Mouse (Mus musculus) spleen, adult 2 months (tissue): ENCODE results near the gene Gm20388. TPM values are rescaled to one million over a fixed set of nuclear protein-coding genes. Genes with fewer than 3 reads are reported as not detected.

Source experiments
- DNase-seq, 2 experiments: peaks; one replicate each; pipeline versions ENCODE4 v3.0.0 to v3.0.0-alpha.2; 2012 to 2021; ENCODE audit warnings: low spot score in 2 of 2, low read depth in 1 of 2
- H3K27ac ChIP-seq: fragments of 200-500 bp; 2 replicates; pipeline ENCODE4 v1.5.1; 2012; ENCODE audit warnings: low read length, inconsistent platforms; ENCODE audit not compliant: insufficient read depth
- H3K27me3 ChIP-seq: fragments of 200-500 bp; 2 replicates; pipeline ENCODE4 v1.6.1; 2012; ENCODE audit warnings: mild to moderate bottlenecking, moderate library complexity, low read length, inconsistent platforms; ENCODE audit not compliant: control insufficient read depth, insufficient read depth
- H3K36me3 ChIP-seq: fragments of 200-500 bp; 2 replicates; pipeline ENCODE4 v1.6.1; 2012; ENCODE audit warnings: mild to moderate bottlenecking, low read length, inconsistent platforms; ENCODE audit not compliant: control insufficient read depth, insufficient read depth
- H3K4me1 ChIP-seq: fragments of 200-500 bp; 2 replicates; pipeline ENCODE4 v1.6.1; 2011; ENCODE audit warnings: inconsistent platforms; ENCODE audit not compliant: control insufficient read depth, insufficient read depth, insufficient read length
- H3K4me3 ChIP-seq: fragments of 200-500 bp; 2 replicates; pipeline ENCODE4 v1.5.1; 2011; ENCODE audit warnings: mild to moderate bottlenecking, inconsistent platforms; ENCODE audit not compliant: insufficient read depth, insufficient read length; ENCODE audit errors: extremely low read depth
- CTCF ChIP-seq: fragments of 200-500 bp; IDR thresholded peaks from 2 replicates; pipeline ENCODE4 v1.5.1; 2011; ENCODE audit warnings: mild to moderate bottlenecking, inconsistent platforms; ENCODE audit not compliant: insufficient read depth, insufficient read length, insufficient replicate concordance; ENCODE audit errors: extremely low read depth
- POLR2A ChIP-seq: fragments of 200-500 bp; IDR thresholded peaks from 2 replicates; pipeline ENCODE4 v1.6.1; 2011; ENCODE audit warnings: low read depth, low read length, inconsistent platforms
- WGBS: fragments of 180-500 bp; shearing (Covaris S2); methylation state at CpG from one replicate; pipeline ENCODE4 v1.1.7; 2018; 5-methylcytosine and 5-hydroxymethylcytosine counted together
- polyA plus RNA-seq: library from polyadenylated mRNA; depleted of rRNA; stranded (reverse); fragments of >200 nt; gene quantifications from 2 replicates; pipeline ENCODE4 v1.2.3, GENCODE M21; 2012

Gene Gm20388
- polyA plus RNA-seq, 1 experiment = 26.1 TPM

DNA sequence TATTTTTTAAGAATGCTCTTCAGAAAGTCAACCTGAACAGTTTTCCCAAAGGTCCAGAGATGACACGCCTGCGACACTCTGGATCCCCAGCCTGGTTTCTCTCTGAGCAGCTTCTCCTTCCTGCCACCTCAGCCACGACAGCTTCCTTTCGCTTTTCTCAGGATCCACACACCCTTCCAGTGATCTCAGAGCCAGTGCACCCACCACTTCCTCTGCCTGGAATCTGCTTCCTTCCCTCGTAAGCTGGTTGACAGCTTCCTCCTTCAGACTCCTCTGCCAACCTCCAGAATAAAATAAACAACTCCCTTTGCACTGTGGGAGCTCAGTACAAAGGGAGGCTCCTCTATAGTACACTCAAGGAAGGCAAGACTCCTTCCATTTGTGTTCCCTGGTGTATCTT is 852.6 kb downstream of the Gm20388 start:
- peaks cover 71% of the 10 kb centered on the region for H3K4me1 ChIP-seq
- H3K4me3 ChIP-seq = no peak overlapping the region
- TF ChIP-seq CTCF (no peak), POLR2A (no peak)
- no peaks in the 10 kb centered on the region for H3K36me3 ChIP-seq
- WGBS = 27% methylated on average over 5 of the region's 5 CpGs
- peak overlapping the region; percentile 58 for H3K27ac ChIP-seq
- no peak for DNase-seq
- H3K27me3 ChIP-seq = no peaks in the 10 kb centered on the region

DNA sequence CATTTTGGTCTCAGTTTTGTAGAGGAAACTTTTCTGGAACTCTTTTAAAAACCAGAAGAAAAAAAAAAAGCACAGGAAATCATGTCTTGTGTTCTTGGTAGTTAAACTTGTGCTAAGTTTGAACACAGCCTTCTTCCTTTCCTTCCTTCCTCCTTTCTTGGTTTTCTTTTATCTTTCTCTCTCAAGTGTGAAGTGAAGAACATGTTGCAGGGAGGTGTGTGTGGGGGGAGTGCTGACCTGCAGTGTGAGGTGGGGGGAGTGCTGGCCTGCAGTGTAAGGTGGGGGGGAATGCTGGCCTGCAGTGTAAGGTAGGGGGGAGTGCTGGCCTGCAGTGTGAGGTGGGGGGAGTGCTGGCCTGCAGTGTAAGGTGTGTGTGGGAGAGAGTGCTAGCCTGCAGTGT is 854.0 kb downstream of the Gm20388 start:
- no peak for DNase-seq
- peak overlapping the region; percentile 81 for H3K27ac ChIP-seq
- TF ChIP-seq POLR2A (no peak), CTCF (no peak)
- no peak overlapping the region for H3K4me3 ChIP-seq
- no peaks in the 10 kb centered on the region for H3K27me3 ChIP-seq
- peaks cover 69% of the 10 kb centered on the region for H3K4me1 ChIP-seq
- H3K36me3 ChIP-seq = no peaks in the 10 kb centered on the region

DNA sequence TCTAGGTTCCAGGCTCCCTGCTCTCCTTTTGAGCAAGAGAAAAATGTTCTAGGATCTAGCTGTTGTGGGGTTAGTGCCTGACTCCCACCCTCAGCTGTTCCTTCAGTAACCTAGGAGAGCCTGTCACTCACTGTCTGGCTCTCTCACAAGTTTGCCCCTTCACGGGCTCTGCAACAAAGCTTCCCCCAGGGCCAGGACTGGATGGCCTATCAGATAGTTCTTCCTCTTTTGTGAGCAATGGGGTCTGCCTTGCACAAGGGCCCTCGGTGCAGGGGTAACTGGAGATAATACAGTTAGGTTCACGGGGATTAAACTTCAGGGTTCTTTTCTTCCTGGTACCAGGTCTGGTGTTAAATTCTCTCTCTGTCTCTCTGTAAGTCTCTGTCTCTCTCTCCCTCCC is 856.0 kb downstream of the Gm20388 start:
- TF ChIP-seq POLR2A = no peak
- no peak for DNase-seq
- Histone ChIP-seq H3K36me3 (no peaks in the 10 kb centered on the region), H3K27me3 (no peaks in the 10 kb centered on the region), H3K4me3 (no peak overlapping the region), H3K4me1 (peaks cover 54% of the 10 kb centered on the region), H3K27ac (peak overlapping the region; percentile 68)
- 16% methylated on average over 3 of the region's 3 CpGs for WGBS

- Histone ChIP-seq H3K36me3 (no peaks in the 10 kb centered on the region), H3K27me3 (no peaks in the 10 kb centered on the region), H3K4me3 (no peak overlapping the region), H3K27ac (no peak overlapping the region), H3K4me1 (peaks cover 44% of the 10 kb centered on the region; the same call in 1 of the 2 replicates)
- no peak for DNase-seq
- WGBS = 36% methylated on average over 12 of the region's 12 CpGs
- TF ChIP-seq CTCF (no peak), POLR2A (no peak)
Observed at GRCm38 (mm10) chr8:120768454-120769218, 858.0 kb downstream of the Gm20388 start.

DNA sequence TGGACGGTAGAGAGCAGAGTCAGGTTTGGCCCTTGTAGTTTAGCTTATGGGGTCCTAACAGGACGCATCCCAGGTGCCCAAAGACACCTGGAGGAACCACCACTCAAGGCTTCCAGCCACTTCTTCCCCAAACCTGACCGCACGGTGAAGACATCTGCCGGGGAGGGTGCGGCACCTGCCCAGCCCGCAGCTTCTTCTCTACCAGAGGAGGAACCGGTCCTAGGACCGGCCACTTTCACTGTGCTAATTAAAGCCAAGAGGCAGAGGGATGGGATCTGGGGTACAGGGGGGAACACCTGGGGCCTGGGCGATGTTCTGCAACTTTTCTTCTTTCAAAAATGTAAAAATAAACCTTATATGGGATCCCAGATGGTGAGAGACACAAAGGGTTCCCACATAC is 866.5 kb downstream of the Gm20388 start:
- Histone ChIP-seq H3K4me3 (no peak overlapping the region), H3K27me3 (no peaks in the 10 kb centered on the region), H3K36me3 (no peaks in the 10 kb centered on the region), H3K4me1 (peaks cover 16% of the 10 kb centered on the region), H3K27ac (no peak overlapping the region)
- DNase-seq = no peak
- TF ChIP-seq CTCF (no peak), POLR2A (no peak)
- 46% methylated on average over 10 of the region's 10 CpGs for WGBS

- Histone ChIP-seq H3K27ac (no peak overlapping the region), H3K27me3 (no peaks in the 10 kb centered on the region), H3K36me3 (no peaks in the 10 kb centered on the region), H3K4me3 (no peak overlapping the region), H3K4me1 (peaks cover 16% of the 10 kb centered on the region)
- TF ChIP-seq POLR2A (no peak), CTCF (no peak)
- WGBS = 65% methylated on average over 13 of the region's 13 CpGs
- DNase-seq = no peak
Observed at GRCm38 (mm10) chr8:120777732-120778131, 867.1 kb downstream of the Gm20388 start.

DNA sequence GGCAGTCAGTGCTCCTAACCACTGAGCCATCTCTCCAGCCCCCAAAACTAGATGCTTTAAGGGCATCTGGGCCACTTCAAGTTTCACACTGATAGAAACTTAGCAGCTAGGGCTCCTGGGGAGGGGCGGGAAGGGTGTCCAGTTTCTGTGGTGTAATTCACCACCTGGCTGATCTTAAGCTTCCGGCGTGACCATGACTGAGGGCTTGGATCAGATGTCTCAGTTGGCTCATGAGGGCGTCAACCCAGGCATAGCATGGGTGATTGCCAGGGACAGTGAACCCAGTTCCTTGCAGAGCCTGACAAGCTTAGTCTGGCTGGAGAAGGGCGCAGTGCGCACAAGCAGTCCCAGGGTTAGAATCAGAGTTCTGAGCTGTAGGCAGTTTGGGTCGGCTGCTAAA is 868.5 kb downstream of the Gm20388 start:
- Histone ChIP-seq H3K27ac (no peak overlapping the region), H3K4me1 (peaks cover 16% of the 10 kb centered on the region), H3K36me3 (no peaks in the 10 kb centered on the region), H3K4me3 (no peak overlapping the region), H3K27me3 (no peaks in the 10 kb centered on the region)
- TF ChIP-seq CTCF = no peak
- no peak for TF ChIP-seq POLR2A
- WGBS = 65% methylated on average over 7 of the region's 7 CpGs
- no peak for DNase-seq
